28 mouse cellular contexts compared by ENCODE assay signal in the genomic region with DNA sequence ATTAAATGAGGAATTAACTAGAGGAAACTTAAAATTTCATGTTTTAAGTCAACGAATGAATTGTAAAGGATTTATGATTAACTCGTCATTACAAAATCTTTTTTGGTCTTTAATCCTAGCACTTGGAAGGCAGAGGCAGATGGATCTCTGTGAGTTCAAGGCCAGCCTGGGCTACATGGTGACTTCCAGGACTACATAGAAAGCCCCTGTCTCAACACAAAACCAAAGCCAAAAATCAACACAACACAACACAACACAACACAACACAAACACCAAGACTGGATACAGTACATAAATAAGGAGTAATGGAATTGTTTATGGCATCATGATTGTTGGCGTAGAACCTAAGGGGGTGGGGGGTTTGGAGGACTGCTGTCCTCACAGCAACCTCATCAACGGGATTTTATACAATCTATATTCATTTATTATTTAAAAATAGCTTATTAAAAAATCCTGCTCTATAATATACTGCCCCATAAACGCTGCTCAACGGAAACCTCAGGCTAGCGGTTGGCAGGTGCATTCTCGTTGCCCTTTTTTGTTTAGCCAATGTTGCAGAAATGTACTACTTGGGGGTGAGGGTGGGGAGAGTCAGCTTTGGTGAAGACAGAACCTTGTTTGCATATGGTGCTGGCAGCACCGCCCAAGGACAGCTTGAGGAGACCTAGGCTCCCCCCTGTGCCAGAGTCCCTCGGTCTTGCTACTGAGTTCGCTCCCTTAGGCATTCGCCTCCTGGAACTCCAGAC. TPM values are rescaled to one million over a fixed set of nuclear protein-coding genes. Genes with fewer than 3 reads are reported as not detected.
DNase-seq lines count a peak whose midpoint lies in the region; TF ChIP-seq lines count a peak whose summit lies in the region.
"Had no signal": no experiment of that assay in that cellular context is flagged by ENCODE, and none has a peak within 500 bp of the region (broad histone marks: within the 10 kb centered on the region; RNA-seq: fewer than 3 reads in every experiment).

No protein-coding gene starts in this region.

- no peak overlapping the region for H3K4me3 ChIP-seq in thymus, adult 2 months (ENCODE audit: control insufficient read depth, insufficient read depth, low read length)
- no peak overlapping the region for H3K4me3 ChIP-seq in bone marrow, adult 2 months (replicated peaks; ENCODE audit: control insufficient read depth, low read depth, low read length)
- H3K4me3 ChIP-seq in limb, embryonic 10.5 days: no peak overlapping the region
- no peak overlapping the region for H3K4me3 ChIP-seq in left cerebral cortex, adult 2 months
- H3K4me3 ChIP-seq: embryonic facial prominence, embryonic 13.5 days; erythroblast, embryonic 14.5 days; forebrain, embryonic 13.5 days; gastrocnemius, adult 2 months; heart, embryonic 10.5 days; hindbrain, embryonic 15.5 days; intestine, embryonic 15.5 days; layer of hippocampus, adult 2 months; limb, embryonic 12.5 days; midbrain, embryonic 15.5 days; neural tube, embryonic 12.5 days had no signal

- H3K36me3 ChIP-seq in thymus, adult 2 months (ENCODE audit: control insufficient read depth, insufficient read depth, low read length): no peaks in the 10 kb centered on the region
- H3K36me3 ChIP-seq in limb, embryonic 10.5 days: no peaks in the 10 kb centered on the region
- H3K36me3 ChIP-seq: embryonic facial prominence, embryonic 13.5 days; heart, embryonic 10.5 days; hindbrain, embryonic 15.5 days; intestine, embryonic 15.5 days; limb, embryonic 12.5 days; midbrain, embryonic 15.5 days; neural tube, embryonic 12.5 days had no signal

- peaks cover 17% of the 10 kb centered on the region for H3K4me1 ChIP-seq in thymus, adult 2 months (replicated peaks; ENCODE audit: control insufficient read depth, insufficient read depth, low read length)
- no peaks in the 10 kb centered on the region for H3K4me1 ChIP-seq in bone marrow, adult 2 months (ENCODE audit: control insufficient read depth, insufficient read depth, low read length)
- H3K4me1 ChIP-seq in limb, embryonic 10.5 days: peaks cover 28% of the 10 kb centered on the region

- peak overlapping the region; percentile 61; the same call in 1 of the 2 replicates for H3K27ac ChIP-seq in thymus, adult 2 months (ENCODE audit: control insufficient read depth, insufficient read depth, low read length)
- H3K27ac ChIP-seq in bone marrow, adult 2 months (ENCODE audit: control insufficient read depth, insufficient read depth, low read depth, low read length, poor library complexity): peak overlapping the region; percentile 88
- H3K27ac ChIP-seq in limb, embryonic 10.5 days: no peak overlapping the region
- H3K27ac ChIP-seq in left cerebral cortex, adult 2 months: no peak overlapping the region
- H3K27ac ChIP-seq: embryonic facial prominence, embryonic 13.5 days; forebrain, embryonic 13.5 days; gastrocnemius, adult 2 months; heart, embryonic 10.5 days; hindbrain, embryonic 15.5 days; intestine, embryonic 15.5 days; limb, embryonic 12.5 days; midbrain, embryonic 15.5 days; neural tube, embryonic 12.5 days had no signal

- no peaks in the 10 kb centered on the region for H3K9me3 ChIP-seq in limb, embryonic 10.5 days (replicated peaks)
- H3K9me3 ChIP-seq: embryonic facial prominence, embryonic 13.5 days; forebrain, embryonic 13.5 days; heart, embryonic 10.5 days; hindbrain, embryonic 15.5 days; intestine, embryonic 15.5 days; midbrain, embryonic 15.5 days; neural tube, embryonic 12.5 days had no signal

- H3K27me3 ChIP-seq in thymus, adult 2 months (ENCODE audit: control insufficient read depth, insufficient read depth, low read length): no peaks in the 10 kb centered on the region
- peaks cover 20% of the 10 kb centered on the region for H3K27me3 ChIP-seq in limb, embryonic 10.5 days (ENCODE audit: low read depth, poor library complexity, severe bottlenecking)
- H3K27me3 ChIP-seq: intestine, embryonic 15.5 days; neural tube, embryonic 12.5 days had no signal

- 44% methylated on average over 12 of the region's 12 CpGs for WGBS in thymus, adult 2 months
- 61% methylated on average over 12 of the region's 12 CpGs for WGBS in bone marrow, adult 2 months
- WGBS in limb, embryonic 10.5 days: 94% methylated on average over 12 of the region's 12 CpGs

- no peak for TF ChIP-seq CTCF in thymus, adult 2 months (IDR thresholded peaks at IDR 0.05; ENCODE audit: borderline replicate concordance, control insufficient read depth, extremely low read depth, insufficient read depth, low read length, poor library complexity)
- TF ChIP-seq CTCF in bone marrow, adult 2 months (IDR thresholded peaks at IDR 0.05; ENCODE audit: control insufficient read depth, insufficient read depth, low read length): no peak
- no peak for TF ChIP-seq CTCF in left cerebral cortex, adult 2 months (IDR thresholded peaks at IDR 0.05)

- intact Hi-C loops in left cerebral cortex, adult 2 months (cut with DNase I): loop anchor here (2.0 kb wide), 2 partner anchors 57 to 95 kb away; no protein-coding TSS in a partner anchor

- DNase-seq in thymus, adult 2 months: peak; percentile 26
- DNase-seq in thymus, postnatal 10 days (ENCODE audit: low spot score in 2 of 2): no peak
- DNase-seq in spleen, postnatal 36 days (ENCODE audit: low spot score in 2 of 2): peak; percentile 84 to 86
- no peak for DNase-seq in gastrocnemius, adult 18-20 months (ENCODE audit: low spot score)
- DNase-seq in limb, embryonic 10.5 days (ENCODE audit: low spot score): no peak
- DNase-seq in left cerebral cortex, adult 2 months (ENCODE audit: extremely low spot score in 1 of 2, low spot score in 2 of 2): no peak
- DNase-seq: cerebellum, adult 8-10 months; cerebellum, postnatal 36 days; embryo, embryonic 11 days; gastrocnemius, adult 2 months; heart, postnatal 4 days; kidney, adult 9 months; kidney, postnatal 25 days; lung, adult 2 months; lung, postnatal 36 days; retina, postnatal 1 day; right cerebral cortex, postnatal 25 days had no signal

- no peak for TF ChIP-seq POLR2A in thymus, adult 2 months (IDR thresholded peaks at IDR 0.05; ENCODE audit: control insufficient read depth, extremely low read depth, insufficient read depth, low read length, poor library complexity)
- TF ChIP-seq POLR2A in bone marrow, adult 2 months (IDR thresholded peaks at IDR 0.05; ENCODE audit: borderline replicate concordance, control insufficient read depth, low read depth, low read length): peak; percentile 71

RNA-seq across cellular contexts. Expression of a gene that starts 53.9 kb away (rescaled TPM):
- polyA plus RNA-seq in thymus, adult 2 months (2012; rRNA removed): 171 and 218 TPM in 2 replicates
- 48.0 and 64.9 TPM in 2 replicates for polyA plus RNA-seq in bone marrow, adult 2 months (2011; ENCODE audit: insufficient read depth, insufficient read length, low replicate concordance, missing spikeins)
- 10 to 100 TPM; 18.1 to 22.0 TPM for total RNA-seq in gastrocnemius, adult 18-20 months (2021)
- polyA plus RNA-seq in limb, embryonic 10.5 days (2016; fragmentation: Nextera tagmentation; extraction: Ambion mirVana): 230 and 235 TPM in 2 replicates
- total RNA-seq in left cerebral cortex, adult 2 months (2021): 100 to 1,000 TPM; 116 to 120 TPM

Comparison
In these comparisons a context has a peak if more than half of its experiments do, and no peak if none do; other contexts are left out.
1. DNase-seq: peak in thymus, adult 2 months (single experiment) and spleen, postnatal 36 days (2 of 2); none in thymus, postnatal 10 days (0 of 2), gastrocnemius, adult 18-20 months (single experiment), limb, embryonic 10.5 days (single experiment) and left cerebral cortex, adult 2 months (0 of 2).
2. H3K27ac ChIP-seq: peak in thymus, adult 2 months (single experiment) and bone marrow, adult 2 months (single experiment); none in limb, embryonic 10.5 days (single experiment) and left cerebral cortex, adult 2 months (single experiment).